Mouse (Mus musculus) testis, adult 2 months (tissue): ENCODE data around the gene Sec23a.

Experiments
- CTCF ChIP-seq: fragments of 200-500 bp; IDR thresholded peaks from 2 replicates; pipeline ENCODE4 v1.5.1; 2012; ENCODE audit warnings: low read depth, mild to moderate bottlenecking, inconsistent platforms, low read length, moderate library complexity; ENCODE audit not compliant: control insufficient read depth, insufficient read depth, insufficient replicate concordance
- POLR2A ChIP-seq: fragments of 200-500 bp; IDR thresholded peaks from 2 replicates; pipeline ENCODE4 v1.6.1; 2012; ENCODE audit warnings: low read depth, mild to moderate bottlenecking, inconsistent platforms, low read length, moderate library complexity; ENCODE audit not compliant: control insufficient read depth

DNA sequence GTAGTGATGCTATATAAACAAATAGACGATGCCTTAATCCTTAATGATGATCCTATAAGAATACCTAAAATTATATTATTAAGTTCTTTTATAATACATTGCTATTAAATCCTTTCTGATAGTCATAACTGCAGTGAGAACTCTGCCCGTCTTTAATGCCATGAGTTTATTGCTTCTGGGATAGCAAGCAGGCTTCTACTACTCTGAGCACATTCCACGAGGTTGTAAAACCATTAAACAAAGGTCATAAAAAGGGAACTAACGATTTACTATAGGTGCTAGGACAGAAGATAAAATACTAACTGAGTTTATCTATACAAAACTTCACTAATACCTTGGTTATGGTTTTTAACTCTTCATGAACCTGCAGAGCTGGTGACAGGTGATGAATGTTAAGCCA lies 69.3 kb downstream of the Sec23a start:
- TF ChIP-seq POLR2A (no peak), CTCF (no peak)
